Mouse (Mus musculus) kidney, adult 9 months (tissue): ENCODE data around the gene Tldc1.

Source experiments
- DNase-seq: peaks from one replicate; pipeline ENCODE4 v3.0.0; 2022

Gene Tldc1

DNA sequence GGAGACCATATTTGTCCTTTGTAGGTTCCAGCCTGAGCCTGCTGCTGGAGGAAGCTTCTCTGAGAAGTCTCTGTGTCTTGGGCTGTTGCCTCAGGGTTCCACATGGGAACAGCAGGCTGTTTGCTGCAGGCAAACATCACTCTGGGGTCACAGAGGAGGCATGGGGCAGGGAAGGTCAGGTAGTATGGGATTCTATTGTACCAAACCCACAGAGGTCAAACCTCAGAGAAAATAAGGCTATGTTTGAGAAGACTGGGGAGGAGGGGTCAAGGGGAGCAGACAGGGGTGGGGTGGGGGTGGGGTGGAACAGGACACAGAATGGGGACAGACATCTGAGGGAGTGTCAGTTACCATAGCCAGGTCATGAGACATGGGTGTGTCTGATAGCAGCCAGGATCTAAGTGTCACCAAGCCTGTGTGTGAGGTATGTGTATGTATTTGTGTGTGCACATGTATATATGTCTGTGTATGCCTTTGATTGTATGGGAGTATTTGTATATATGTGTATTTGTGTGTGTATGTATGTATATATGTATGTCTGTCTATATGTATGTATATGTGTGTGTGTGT lies 61.4 kb downstream of the Tldc1 start:
- DNase-seq: no peak

DNA sequence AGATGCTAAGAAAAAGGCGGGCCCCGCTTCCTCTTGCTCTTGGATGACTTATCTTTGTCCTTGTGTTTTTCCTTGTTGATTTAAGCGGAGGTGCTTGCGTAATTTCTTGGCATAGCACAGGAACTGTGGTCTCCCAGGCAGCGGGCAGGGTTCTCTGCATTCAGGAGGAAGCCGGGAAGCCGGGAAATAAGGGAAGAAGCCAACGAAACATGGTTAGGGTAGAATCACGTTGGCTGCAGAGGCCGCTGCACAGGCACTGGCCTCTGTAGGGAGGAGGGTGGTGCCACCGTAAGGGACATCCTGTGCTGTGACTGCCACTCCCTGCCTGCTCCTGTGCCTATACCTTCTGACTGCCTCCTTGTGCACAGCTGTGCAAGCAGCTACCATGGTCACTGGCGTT lies 63.0 kb downstream of the Tldc1 start:
- peak; percentile 59 for DNase-seq

- no peak for DNase-seq
Measured at GRCm38 (mm10) chr8:119713421-119713820, 64.8 kb downstream of the Tldc1 start.

- DNase-seq: no peak
Measured at GRCm38 (mm10) chr8:119712226-119712625, 66.0 kb downstream of the Tldc1 start.
